Mouse (Mus musculus): ENCODE measurements around the gene Elmo1. TPM values are rescaled to one million over a fixed set of nuclear protein-coding genes. Genes with fewer than 3 reads are reported as not detected.
A peak's percentile ranks its signal among the peaks of the same experiment; 100 is the strongest.

The Elmo1 gene
- 31.9 and 36.4 TPM in 2 replicates for total RNA-seq (2014; rRNA removed)
- polyA plus RNA-seq (2015; fragmentation: Nextera tagmentation; extraction: Ambion mirVana) = 35.0 and 35.2 TPM in 2 replicates

DNA sequence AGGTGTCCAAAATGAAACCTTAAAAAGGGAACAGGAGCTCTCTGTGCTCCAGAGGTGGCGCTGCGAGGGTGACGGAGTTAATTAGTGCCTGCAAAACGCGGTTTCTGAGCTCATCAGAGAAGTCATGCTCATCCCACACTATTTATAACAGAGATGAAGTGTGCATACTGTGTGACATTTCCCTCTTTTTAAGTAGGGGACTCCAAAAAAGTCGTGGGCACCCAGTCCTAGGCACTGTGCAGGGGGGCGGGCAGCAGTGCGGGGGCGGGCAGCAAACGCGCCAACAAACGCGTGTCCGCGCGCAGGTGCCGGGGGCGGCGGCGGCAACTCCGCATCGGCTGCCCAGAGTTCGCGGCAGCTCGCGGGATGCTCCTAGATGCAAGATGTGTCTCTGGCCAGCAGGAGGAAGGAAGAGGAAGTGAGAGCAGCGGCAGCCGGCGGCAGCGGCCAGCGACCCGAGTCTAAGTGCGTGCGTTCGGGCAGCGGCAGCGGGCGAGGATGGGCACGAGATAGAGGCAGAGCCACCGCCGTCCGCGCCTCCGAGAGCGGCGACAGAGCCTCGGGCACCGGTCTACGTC, at the start of gene Elmo1:
TSS of gene Elmo1 (plus strand) at position 464 of the 578 bp plus-strand sequence.
- Histone ChIP-seq H3K27ac (ENCODE audit: low read depth, low read length) (peak within 1 kb of the TSS; percentile 67), H3K4me3 (ENCODE audit: low read depth, low read length) (peak within 1 kb of the TSS; percentile 87), H3K27me3 (ENCODE audit: insufficient read depth, low read length) (no peaks in the 10 kb centered on the region), H3K9ac (replicated peaks; ENCODE audit: low read length, poor library complexity, severe bottlenecking) (peak within 1 kb of the TSS; percentile 74), H3K36me3 (ENCODE audit: insufficient read depth, low read length) (no peaks in the 10 kb centered on the region), H3K4me2 (ENCODE audit: low read depth, low read length, poor library complexity, severe bottlenecking) (peak within 1 kb of the TSS; percentile 94), H3K4me1 (ENCODE audit: insufficient read depth, low read length) (no peaks in the 10 kb centered on the region), H3K9me3 (ENCODE audit: low read length) (no peaks in the 10 kb centered on the region)
- ATAC-seq (ENCODE audit: low FRiP score) (peak; percentile 77), DNase-seq (ENCODE audit: low spot score) (peak; percentile 87)
- TF ChIP-seq CTCF (IDR thresholded peaks at IDR 0.05) = peak; percentile 67
- WGBS = under 1% methylated on average over 39 of the region's 49 CpGs

DNA sequence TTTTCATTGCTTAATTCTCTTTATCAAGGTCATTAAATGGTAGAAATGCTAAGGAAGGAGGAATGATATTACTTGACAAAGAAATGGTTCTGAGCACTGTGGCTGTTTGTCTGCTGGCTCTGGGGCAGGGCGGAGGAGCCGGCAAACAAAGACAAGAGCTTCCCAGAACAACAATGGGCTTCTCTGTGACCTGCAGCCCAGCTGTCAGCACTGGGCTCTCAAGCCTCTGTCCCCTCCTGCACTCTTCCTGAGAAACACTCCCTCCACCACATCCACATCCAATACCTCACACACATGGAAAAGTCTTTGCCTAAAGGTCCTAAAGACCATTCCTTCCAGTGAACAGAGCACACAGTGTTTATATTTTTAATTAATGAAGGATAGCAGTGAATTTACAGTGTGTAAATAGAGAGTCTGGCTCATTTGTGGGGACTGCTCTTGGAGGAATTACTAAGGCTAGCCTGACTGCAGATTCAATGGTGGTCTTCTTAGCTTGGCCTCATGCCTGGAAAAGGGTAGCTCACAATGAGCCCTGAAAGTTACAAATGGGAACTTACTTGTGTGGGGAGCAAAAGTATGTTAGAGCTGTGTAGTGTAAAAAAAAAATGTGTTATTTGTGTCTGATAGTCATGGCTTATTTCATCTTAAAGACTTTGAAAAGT, 49.1 kb upstream of the Elmo1 start:
- no peaks in the 10 kb centered on the region for H3K9me3 ChIP-seq (ENCODE audit: low read length)
- no peaks in the 10 kb centered on the region for H3K36me3 ChIP-seq (ENCODE audit: insufficient read depth, low read length)
- ATAC-seq (ENCODE audit: low FRiP score) = 0 out of 2 replicates have a peak, but pooled peaks have one; percentile 23
- no peak overlapping the region for H3K4me2 ChIP-seq (ENCODE audit: low read depth, low read length, poor library complexity, severe bottlenecking)
- no peak for TF ChIP-seq CTCF (IDR thresholded peaks at IDR 0.05)
- 19% methylated on average over 2 of the region's 2 CpGs for WGBS
- H3K27me3 ChIP-seq (ENCODE audit: insufficient read depth, low read length) = no peaks in the 10 kb centered on the region
- peak; percentile 37 for DNase-seq (ENCODE audit: low spot score)
- no peaks in the 10 kb centered on the region for H3K4me1 ChIP-seq (ENCODE audit: insufficient read depth, low read length)
- H3K9ac ChIP-seq (replicated peaks; ENCODE audit: low read length, poor library complexity, severe bottlenecking) = no peak overlapping the region
- no peak overlapping the region; the same call in 1 of the 2 replicates for H3K27ac ChIP-seq (ENCODE audit: low read depth, low read length)
- no peak overlapping the region for H3K4me3 ChIP-seq (ENCODE audit: low read depth, low read length)

DNA sequence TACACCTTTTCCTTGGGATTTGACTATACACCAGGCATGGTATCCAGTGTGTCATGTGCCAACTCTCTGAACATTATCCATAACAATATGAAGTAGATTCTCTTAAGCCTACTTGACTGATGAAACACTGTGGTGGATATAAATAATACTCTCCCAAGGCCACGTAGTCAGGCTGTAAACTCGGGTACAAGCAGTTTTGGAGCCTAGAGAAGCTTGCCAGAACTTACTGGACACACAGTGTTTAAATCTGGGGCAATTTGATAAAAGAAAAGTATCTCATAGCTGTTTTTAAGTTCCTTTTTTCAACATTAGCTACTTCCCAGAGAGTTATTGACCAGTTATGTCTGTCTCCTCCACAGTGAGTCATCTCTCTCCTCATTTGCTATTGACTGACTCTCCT, 47.5 kb upstream of the Elmo1 start:
- H3K27ac ChIP-seq (ENCODE audit: low read depth, low read length) = no peak overlapping the region
- DNase-seq (ENCODE audit: low spot score) (no peak), ATAC-seq (ENCODE audit: low FRiP score) (no peak)
- H3K4me2 ChIP-seq (ENCODE audit: low read depth, low read length, poor library complexity, severe bottlenecking) = no peak overlapping the region
- H3K4me1 ChIP-seq (ENCODE audit: insufficient read depth, low read length) = no peaks in the 10 kb centered on the region
- WGBS = 87% methylated on average over 2 of the region's 2 CpGs
- no peak for TF ChIP-seq CTCF (IDR thresholded peaks at IDR 0.05)
- H3K36me3 ChIP-seq (ENCODE audit: insufficient read depth, low read length) = no peaks in the 10 kb centered on the region
- no peak overlapping the region for H3K4me3 ChIP-seq (ENCODE audit: low read depth, low read length)
- H3K27me3 ChIP-seq (ENCODE audit: insufficient read depth, low read length) = no peaks in the 10 kb centered on the region
- H3K9me3 ChIP-seq (ENCODE audit: low read length) = no peaks in the 10 kb centered on the region
- H3K9ac ChIP-seq (replicated peaks; ENCODE audit: low read length, poor library complexity, severe bottlenecking) = no peak overlapping the region

DNA sequence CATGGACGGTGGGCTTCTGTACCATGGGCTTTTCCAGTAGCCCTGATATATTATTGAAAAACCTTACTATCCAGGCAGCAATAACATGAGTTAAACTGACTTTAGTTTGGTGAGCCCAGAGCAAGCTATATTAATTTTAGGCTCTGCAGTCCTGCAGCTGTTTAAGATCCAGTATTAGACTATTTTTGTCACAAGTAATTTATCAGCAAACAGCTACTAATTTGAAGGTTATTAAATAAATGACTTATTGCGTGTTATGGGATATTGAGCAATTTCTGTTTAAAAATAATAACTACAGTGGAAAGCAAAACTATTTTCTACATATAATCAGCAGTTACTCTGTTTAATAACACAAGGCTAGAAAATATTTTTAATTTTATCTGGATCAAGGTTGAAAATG, 45.0 kb upstream of the Elmo1 start:
- WGBS = 90% methylated on average over 2 of the region's 2 CpGs
- no peak overlapping the region for H3K4me2 ChIP-seq (ENCODE audit: low read depth, low read length, poor library complexity, severe bottlenecking)
- ATAC-seq (ENCODE audit: low FRiP score) (no peak), DNase-seq (ENCODE audit: low spot score) (no peak)
- no peaks in the 10 kb centered on the region for H3K27me3 ChIP-seq (ENCODE audit: insufficient read depth, low read length)
- H3K36me3 ChIP-seq (ENCODE audit: insufficient read depth, low read length) = no peaks in the 10 kb centered on the region
- H3K9ac ChIP-seq (replicated peaks; ENCODE audit: low read length, poor library complexity, severe bottlenecking) = no peak overlapping the region
- H3K4me1 ChIP-seq (ENCODE audit: insufficient read depth, low read length) = no peaks in the 10 kb centered on the region
- no peak for TF ChIP-seq CTCF (IDR thresholded peaks at IDR 0.05)
- no peaks in the 10 kb centered on the region for H3K9me3 ChIP-seq (ENCODE audit: low read length)
- no peak overlapping the region for H3K4me3 ChIP-seq (ENCODE audit: low read depth, low read length)
- H3K27ac ChIP-seq (ENCODE audit: low read depth, low read length) = no peak overlapping the region

DNA sequence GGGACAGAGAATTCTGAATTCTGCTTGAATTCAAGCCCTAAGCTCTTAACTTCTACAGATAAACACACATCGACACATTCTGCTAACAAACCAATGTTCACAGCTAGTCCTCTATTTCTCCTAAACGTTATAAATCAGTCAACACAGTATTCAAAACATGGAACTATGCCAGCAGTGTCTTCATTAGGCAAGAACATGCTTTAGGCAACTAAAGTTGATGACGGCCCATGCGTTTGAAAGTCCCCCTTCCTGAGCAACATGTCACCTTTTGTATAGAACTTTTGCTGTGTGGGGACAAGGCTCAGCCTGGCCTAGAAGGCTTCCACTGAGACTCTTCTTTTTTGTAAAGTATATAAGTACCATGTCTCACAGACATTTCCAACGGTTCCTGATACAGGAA, 44.6 kb upstream of the Elmo1 start:
- DNase-seq (ENCODE audit: low spot score) (no peak), ATAC-seq (ENCODE audit: low FRiP score) (no peak)
- no peaks in the 10 kb centered on the region for H3K4me1 ChIP-seq (ENCODE audit: insufficient read depth, low read length)
- H3K9ac ChIP-seq (replicated peaks; ENCODE audit: low read length, poor library complexity, severe bottlenecking) = no peak overlapping the region
- H3K4me3 ChIP-seq (ENCODE audit: low read depth, low read length) = no peak overlapping the region
- no peaks in the 10 kb centered on the region for H3K36me3 ChIP-seq (ENCODE audit: insufficient read depth, low read length)
- H3K27me3 ChIP-seq (ENCODE audit: insufficient read depth, low read length) = no peaks in the 10 kb centered on the region
- WGBS = 71% methylated on average over 5 of the region's 5 CpGs
- no peak overlapping the region for H3K27ac ChIP-seq (ENCODE audit: low read depth, low read length)
- H3K4me2 ChIP-seq (ENCODE audit: low read depth, low read length, poor library complexity, severe bottlenecking) = no peak overlapping the region
- TF ChIP-seq CTCF (IDR thresholded peaks at IDR 0.05) = no peak
- H3K9me3 ChIP-seq (ENCODE audit: low read length) = no peaks in the 10 kb centered on the region

DNA sequence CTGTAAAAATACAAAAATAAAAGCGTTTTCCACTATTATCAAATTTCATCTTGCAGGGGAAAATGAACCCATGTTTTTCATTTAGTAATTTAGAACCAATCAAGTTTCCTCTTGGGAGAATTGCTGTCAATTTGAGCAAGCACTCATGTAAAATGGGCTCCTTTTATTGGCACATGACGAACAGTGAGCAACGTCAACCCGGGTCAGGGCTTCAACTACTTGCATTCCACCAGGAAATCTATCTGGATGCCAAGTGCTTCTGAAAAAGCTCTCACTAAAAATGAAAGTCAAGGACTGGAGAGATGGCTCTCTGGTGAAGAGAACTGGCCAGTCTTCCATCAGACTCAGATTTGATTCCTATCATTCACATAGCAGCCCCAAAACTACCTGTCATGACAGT, 44.0 kb upstream of the Elmo1 start:
- TF ChIP-seq CTCF (IDR thresholded peaks at IDR 0.05) = no peak
- no peak overlapping the region for H3K9ac ChIP-seq (replicated peaks; ENCODE audit: low read length, poor library complexity, severe bottlenecking)
- H3K27ac ChIP-seq (ENCODE audit: low read depth, low read length) = no peak overlapping the region
- ATAC-seq (ENCODE audit: low FRiP score) = no peak
- no peak overlapping the region for H3K4me3 ChIP-seq (ENCODE audit: low read depth, low read length)
- no peak overlapping the region for H3K4me2 ChIP-seq (ENCODE audit: low read depth, low read length, poor library complexity, severe bottlenecking)
- H3K4me1 ChIP-seq (ENCODE audit: insufficient read depth, low read length) = no peaks in the 10 kb centered on the region
- H3K9me3 ChIP-seq (ENCODE audit: low read length) = no peaks in the 10 kb centered on the region
- WGBS = 95% methylated on average over 4 of the region's 4 CpGs
- no peaks in the 10 kb centered on the region for H3K27me3 ChIP-seq (ENCODE audit: insufficient read depth, low read length)
- no peaks in the 10 kb centered on the region for H3K36me3 ChIP-seq (ENCODE audit: insufficient read depth, low read length)
- no peak for DNase-seq (ENCODE audit: low spot score)
